Mouse (Mus musculus) liver, embryonic 14.5 days (tissue): ENCODE measurements around the gene Agfg2.

Source experiments
- CTCF ChIP-seq: IDR thresholded peaks from 2 replicates; pipeline ENCODE4 v1.5.1; 2016; ENCODE audit warnings: antibody characterized with exemption, low read depth, control low read depth
- EP300 ChIP-seq: IDR thresholded peaks from 2 replicates; pipeline ENCODE4 v1.6.1; 2016; ENCODE audit warnings: antibody characterized with exemption, low read depth

DNA sequence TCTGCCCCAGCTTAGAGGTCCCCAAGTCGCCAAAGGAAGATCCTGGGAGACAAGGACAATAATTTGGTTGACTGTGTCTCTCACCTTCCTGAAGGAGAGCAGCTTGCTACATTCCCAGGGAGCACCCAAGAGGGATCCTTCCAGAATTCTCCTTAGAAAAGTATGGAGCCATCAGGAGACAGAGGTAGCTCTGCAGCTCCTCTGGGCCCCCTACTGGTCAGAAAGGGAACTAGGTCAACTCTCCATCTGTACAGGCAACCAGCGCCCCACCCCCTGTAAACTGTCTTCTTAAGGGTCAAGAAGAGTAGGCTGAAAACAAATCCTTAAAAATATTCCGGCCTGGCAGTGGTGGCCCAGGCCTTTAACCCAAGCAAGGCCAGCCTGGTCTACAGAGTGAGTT is 32.1 kb downstream of the Agfg2 start:
- TF ChIP-seq CTCF (peak; percentile 85), EP300 (no peak)
